Mouse (Mus musculus) spleen, postnatal 4 days (tissue): ENCODE measurements around the gene Des.

Source experiments
- DNase-seq, 2 experiments: peaks; one replicate each; pipeline ENCODE4 v3.0.0; 2022; ENCODE audit warnings: low spot score in 2 of 2

Gene Des

DNA sequence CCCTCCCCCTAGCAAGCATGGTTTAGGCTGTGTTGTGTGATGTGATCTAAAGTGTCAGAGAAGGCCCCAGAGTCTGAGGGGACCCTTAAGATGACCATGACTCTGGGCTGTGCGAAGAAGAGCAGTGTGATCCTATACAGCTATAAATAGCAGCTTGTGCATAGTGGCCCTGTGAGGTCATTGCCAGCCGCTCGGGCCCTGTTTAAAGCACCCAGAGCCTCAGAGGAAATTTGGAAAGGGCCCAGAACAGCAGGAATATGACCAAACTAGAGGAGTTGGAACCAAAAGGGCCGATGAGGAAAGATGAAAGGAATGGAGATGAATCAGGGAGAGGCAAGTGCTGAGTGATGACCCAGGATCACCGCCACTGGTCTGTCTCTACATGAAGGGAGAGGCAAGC is 12.8 kb upstream of the Des start:
- DNase-seq, result no peak

DNA sequence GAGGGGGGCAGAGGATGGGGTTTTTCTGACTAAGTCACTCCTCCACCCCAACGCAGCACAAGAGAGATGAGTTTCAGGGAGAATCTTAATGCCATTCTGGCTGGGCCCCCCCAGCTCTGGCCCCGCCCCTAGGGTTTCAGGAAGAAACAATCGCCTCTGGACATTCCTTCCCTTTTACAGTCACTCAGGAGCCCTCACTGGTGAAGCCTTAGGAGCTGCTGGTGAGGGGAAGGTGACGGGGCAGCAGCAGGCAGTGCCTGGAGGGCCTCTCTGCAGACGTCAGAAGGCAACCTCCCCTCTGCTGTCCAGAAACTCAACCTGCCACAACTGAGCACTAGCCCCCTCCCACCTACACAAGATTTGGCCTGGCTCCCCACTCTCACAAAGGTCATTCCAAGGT is 10.9 kb upstream of the Des start:
- no peak for DNase-seq

DNA sequence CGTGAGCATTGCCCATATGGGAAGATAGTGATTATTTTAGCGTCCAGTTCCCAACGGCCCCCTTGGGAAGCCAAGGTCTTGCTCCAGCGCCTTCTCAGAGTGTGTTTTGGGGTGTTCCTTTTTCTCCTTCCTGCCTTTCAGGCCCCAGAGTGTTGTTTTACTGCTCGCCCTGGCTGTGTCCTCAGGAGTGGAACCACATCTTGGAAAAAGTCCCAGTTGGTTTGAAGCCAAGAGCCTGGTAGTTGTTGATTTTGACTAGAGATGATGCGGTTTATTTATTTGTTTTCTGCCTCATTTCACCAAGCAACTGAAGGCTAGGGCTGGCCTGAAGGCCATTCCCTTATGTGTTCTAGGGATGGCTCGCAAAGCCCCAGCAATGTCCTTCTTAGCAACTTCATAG is 2.9 kb upstream of the Des start:
- no peak for DNase-seq

DNA sequence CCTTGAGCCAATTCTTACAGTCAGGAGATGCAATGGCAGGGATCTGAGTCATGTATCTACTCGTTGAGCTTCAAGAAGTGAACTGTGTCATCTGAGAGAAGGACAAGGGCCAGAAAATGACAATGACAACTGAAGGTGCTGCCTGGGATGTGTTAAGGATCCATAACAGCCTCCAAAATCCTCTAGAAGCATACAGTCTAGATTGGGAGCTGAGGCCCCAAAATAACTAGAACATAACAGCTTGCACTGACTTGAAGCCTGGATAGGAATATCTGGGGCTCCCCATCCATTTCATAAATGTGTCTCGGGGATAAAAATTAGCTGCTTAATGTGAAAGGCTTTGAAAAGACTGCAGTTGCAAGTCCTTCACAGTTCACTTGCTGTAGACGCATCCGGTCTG is 2.1 kb upstream of the Des start:
- no peak for DNase-seq

DNA sequence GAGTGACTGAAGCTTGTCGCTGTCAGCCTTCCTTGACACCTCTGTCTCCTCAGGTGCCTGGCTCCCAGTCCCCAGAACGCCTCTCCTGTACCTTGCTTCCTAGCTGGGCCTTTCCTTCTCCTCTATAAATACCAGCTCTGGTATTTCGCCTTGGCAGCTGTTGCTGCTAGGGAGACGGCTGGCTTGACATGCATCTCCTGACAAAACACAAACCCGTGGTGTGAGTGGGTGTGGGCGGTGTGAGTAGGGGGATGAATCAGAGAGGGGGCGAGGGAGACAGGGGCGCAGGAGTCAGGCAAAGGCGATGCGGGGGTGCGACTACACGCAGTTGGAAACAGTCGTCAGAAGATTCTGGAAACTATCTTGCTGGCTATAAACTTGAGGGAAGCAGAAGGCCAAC is 783 bp upstream of the Des start:
- no peak for DNase-seq

DNA sequence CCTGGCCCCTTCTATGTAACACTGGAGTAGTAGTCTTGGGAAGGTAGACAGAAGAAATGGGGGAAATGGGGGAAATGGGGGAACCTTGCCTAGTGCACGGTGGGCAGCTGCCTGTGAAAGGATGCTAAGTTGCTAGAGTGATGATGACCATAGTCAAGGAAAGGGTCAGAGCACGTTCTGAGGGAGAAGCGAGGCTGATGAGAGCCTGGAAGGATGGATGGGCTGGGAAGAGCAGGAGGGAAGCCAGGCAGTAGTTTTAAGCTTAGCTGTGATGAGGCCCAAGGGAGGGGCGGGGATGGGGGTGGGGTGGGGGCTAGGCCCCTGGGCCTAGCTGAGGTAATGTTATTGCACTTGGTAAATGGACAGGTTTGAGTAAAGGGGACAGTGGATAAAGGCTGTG is 994 bp downstream of the Des start:
- DNase-seq, result no peak

DNA sequence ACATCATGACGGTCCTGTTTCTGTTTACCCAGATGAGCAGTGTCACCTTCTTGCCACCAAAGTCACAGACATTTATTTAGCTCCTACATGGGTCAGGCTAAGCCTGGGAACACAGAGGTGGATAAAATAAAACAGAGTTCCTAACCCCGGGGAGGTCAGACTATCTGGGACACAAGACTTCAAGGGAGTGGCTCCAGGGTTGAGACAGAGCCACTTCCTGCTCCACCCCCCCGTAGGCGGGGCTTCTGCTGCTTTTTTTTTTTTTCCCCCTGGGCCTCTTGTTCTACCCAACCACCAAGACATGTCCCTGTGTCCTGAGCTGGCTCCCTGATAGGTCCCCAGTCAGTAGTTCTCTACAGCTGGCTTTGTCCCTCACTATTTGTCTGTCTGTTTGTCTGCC is 1.6 kb downstream of the Des start:
- DNase-seq, result no peak

DNA sequence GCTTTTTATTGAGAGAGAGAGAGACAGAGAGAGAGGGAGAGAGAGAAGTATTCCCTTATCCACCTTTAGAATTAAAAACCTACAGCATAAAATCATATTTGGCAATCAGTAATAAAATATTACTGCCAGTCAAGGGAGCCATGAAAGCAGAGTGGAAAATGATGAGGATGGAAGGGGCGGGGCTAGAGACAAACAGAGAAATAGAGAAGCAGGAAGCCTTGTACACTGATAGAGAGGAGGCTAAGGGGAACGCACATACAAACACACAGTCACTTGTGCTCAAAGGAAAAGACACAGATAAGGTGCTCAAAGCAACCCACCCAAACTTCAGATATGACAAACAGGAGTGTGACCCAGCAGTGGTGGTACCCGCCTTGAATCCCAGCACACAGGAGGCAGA is 3.7 kb downstream of the Des start:
- DNase-seq, result no peak

DNA sequence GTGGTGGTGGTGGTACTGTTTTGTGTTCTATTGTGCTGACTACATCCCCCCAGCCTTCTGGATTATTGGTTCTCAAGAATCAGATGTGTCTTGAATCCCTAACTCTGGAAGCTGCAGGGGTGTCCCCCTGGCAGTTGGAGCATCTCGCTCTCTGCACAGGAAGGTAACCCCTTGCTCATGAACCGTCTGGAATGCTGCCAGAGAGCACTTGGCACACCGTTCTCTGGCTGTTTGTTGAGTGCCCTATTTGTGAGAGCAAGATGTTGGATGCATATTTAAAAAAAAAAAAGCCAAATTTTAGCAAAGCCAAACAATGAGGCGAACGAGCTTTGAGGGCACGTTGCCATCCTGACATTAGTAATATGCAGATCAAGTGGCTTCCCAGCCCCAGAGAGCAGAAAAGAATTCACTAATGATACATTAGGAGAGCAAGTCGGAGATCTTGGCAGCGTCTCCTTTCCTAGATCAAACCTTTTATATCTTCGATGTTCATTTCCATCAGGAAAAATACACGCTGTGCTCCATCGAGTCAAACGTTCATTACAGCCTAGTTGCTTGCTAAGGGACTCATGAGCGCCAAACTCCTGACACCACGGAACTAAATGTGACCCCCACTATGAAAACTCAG is 5.5 kb downstream of the Des start:
- no peak for DNase-seq

DNA sequence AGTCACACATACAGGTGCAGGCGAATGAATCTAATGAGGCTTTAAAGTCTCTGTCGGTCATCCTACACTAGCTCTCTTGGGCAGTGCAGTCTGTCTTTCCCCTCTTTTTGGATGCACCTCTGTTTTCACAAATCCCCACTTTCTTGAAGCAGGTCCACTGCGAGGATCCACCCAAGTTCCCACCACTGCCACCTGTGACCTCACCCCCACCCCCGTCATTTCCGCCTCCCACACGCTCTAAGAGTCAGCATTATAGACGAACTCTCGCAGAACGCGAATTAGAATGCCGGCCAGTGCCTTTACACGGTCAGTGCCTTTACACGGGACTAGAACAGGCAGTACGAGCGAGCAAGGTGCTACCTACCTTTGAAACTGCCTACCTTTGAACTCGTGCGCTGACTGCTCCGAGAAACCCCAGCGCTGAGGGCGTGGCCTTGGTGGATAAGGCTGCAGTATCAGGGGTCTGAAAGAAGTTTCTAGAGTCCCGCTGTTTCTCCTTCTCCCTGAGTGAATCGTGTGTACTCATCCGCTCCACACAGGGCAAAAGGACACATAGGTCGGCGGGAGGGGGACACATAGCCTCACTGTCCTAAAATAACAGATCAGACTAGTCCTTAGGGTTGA is 9.3 kb downstream of the Des start:
- no peak for DNase-seq

DNA sequence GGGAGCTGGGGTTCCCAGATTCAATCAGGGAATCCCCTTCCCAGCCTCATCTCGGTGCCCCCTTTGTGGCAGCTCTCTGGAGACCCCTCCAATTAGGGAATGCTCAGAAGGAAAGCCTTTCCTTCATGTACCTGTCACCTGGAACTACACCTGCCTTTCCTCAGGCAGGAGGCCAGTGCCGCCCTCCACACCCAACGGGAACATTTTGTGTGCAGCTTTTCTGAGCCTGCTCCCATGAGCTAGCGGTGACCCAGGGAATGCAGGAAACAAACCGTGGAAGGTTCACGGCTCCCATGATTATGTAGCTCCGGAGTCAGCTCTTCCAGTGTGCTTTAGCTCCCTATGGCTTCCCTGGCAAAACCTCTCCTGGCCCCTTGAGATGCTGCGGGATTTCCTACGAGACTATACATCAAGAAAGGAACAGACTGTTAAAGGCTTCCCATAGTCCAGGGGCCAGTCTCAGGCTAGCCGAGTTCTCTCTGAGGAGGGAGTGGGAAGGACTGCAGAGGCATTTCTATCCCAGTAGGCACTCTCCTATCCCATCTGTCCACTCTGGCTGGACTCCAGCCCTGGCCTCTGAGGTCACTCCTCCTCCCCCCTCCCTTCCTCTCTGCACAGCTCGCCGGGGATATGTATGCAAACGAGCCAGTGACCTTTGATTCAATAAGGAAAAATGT is 10.0 kb downstream of the Des start:
- no peak for DNase-seq

DNA sequence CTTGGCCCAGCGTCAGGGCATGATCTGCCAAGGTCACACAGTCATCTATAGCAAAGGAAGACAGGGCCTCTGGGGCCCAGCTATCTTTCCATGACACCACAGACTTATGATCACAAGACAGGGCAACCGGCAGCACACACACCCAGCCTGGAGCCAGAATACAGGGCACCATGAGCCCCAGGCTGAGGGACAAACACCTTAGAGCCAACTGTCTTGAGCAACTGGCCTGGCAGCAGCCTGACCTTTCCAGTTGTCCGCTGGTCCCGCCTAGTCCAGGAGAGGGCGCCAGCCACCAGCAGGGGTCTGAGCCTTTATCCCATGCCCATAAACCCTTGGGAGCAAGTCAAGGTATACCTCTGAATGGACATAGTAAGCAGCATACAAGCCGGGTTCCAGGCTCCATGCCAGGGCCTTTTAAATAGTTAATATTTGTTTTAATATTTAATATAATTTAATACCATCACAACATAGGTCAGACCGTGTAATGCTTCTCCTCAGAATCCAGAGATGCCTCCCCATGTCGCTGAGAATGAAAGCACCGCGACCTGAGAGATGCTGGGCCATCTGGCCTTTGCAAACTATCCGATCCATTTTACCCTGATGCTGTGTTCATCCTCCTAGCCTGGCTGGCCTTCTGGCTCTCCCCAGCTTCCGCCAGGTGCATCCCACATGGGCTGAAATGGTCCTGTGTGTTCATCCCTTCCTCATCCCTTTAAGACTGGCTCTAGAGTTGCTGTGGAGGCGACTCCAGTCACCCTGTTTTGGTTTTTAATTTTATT is 11.4 kb downstream of the Des start:
- no peak for DNase-seq

DNA sequence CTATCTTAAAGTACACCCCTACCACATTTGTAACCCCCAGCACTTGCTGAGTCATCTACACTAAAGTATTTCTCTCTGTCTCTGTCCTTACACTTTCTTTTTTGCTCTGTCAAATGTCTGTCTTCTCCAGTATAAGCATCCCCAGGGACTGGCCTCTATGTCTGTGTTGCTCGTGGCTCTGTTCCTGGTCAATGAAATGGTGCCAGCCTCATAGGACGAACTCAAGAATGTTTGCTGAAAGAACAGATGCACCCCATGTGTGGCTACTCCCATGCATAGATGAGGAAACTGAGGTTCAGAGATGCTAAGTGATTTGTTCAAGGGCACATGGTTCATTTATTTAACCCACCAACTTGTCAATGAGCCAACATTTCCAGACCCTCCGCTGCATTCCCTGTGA is 12.3 kb downstream of the Des start:
- DNase-seq, result no peak

DNA sequence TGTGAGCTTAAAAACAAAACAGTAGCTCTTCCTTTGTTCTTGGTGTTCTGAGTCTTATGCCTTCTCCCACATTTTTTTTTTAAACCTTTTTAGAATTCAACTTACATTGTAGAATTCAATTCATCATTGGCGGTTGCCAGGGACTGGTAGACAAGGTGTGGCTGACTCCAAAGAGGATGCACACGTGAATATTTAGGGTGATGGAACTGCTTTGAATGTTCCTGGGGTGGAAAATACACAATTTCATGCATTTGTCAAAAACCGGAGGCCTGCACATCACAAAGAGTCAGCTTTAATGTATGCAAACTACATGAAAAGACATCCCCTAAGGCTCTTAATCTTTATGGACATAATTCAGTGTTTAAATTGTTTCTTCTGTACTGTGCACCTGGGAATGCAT is 13.1 kb downstream of the Des start:
- DNase-seq, result no peak

DNA sequence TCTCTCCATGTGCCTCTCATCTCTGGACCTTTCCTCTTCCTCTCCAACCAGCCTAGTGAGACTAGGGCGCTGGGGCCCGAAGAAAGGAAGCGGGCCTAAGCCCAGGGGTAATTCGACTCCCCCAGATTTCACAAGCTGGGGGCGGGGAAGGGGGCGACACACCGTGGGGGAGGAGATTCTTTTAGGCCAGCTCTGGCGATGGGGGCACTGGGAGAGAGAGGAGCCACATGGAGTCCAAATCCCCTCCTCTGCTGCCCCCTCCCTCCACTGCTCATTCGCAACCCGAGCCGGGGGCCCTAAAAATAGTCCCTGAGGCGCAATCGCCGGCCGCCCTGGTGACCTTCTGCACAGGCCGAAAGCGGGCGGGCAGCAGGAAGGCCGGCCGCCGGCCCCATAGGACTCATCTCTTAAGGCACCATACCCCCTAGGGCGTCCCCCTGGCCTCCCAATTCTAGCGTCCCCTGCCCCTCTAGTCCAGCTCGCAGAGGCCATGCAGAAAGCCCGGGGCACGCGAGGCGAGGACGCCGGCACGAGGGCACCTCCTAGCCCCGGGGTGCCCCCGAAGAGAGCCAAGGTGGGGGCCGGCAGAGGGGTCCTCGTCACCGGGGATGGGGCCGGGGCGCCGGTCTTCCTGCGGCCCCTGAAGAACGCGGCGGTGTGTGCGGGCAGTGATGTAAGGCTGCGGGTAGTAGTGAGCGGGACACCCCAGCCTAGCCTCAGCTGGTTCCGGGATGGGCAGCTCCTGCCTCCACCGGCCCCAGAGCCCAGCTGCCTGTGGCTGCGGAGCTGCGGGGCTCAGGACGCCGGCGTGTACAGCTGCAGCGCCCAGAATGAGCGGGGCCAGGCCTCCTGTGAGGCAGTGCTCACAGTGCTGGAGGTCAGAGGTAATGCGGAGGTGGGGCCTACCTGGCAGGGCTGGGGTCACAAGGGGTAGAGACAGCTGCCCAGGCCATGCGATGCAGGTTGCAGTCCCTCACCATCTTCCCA is 15.1 kb downstream of the Des start, which contains the start of gene Speg:
Speg (plus strand) TSS at position 348 of the 987 bp plus-strand sequence.
- no peak for DNase-seq

DNA sequence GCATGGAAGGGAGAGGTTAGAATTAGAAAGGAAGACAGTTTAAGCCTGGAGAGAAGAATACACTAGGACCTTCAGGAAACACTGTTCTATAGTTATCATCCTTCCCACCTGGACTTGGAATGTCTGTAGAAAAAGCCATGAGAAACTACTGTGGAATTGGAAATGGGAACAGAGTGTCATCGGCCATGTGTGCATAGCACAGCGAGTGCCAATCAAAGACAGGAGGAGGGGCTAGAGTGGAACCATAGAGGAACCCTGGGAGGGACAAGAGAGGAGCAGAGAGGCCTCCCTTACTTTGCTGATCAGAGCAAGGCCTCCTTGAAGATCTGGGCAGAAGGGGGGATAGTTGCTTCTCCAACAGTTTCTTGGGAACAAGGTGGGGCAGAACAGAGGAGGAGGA is 19.1 kb downstream of the Des start:
- DNase-seq, result no peak

DNA sequence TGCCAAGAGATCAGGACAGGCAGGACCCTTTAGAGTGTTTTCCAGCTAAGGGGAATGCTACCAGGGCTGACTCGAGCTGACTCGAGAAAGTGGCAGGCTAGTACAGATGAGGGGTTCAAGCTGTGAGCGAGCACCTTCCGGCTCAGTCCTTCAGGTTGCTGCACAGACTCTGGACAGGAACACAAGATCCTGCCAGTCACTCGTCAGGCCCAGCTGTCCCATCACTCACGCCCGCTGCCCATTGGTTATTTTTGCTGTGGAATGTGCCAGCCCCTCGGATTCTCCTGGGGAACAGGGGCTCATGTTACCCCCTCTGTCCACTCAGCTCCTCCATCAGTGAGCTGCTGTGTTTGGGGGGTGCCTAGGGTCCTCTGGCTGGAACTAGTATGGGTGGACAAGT is 19.8 kb downstream of the Des start:
- no peak for DNase-seq

DNA sequence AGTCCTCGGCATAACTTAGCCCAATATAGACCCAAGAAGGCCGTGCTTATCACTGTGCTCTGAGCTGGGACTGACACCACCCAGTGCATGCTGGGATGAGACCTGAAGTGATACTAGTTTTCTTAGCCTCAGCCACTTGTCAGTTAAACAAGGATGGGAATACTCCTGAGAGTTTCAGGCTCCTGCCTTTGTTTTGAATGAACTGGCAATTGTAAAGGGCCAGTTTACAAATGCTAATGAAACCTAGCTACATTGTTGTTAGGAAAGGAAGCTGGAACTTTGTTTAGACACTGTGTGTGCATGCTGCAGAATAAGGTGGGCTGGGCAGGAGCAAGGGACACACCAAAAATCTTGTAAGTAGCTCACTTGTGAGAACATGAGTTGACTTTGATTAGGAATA is 20.8 kb downstream of the Des start:
- DNase-seq, result no peak

DNA sequence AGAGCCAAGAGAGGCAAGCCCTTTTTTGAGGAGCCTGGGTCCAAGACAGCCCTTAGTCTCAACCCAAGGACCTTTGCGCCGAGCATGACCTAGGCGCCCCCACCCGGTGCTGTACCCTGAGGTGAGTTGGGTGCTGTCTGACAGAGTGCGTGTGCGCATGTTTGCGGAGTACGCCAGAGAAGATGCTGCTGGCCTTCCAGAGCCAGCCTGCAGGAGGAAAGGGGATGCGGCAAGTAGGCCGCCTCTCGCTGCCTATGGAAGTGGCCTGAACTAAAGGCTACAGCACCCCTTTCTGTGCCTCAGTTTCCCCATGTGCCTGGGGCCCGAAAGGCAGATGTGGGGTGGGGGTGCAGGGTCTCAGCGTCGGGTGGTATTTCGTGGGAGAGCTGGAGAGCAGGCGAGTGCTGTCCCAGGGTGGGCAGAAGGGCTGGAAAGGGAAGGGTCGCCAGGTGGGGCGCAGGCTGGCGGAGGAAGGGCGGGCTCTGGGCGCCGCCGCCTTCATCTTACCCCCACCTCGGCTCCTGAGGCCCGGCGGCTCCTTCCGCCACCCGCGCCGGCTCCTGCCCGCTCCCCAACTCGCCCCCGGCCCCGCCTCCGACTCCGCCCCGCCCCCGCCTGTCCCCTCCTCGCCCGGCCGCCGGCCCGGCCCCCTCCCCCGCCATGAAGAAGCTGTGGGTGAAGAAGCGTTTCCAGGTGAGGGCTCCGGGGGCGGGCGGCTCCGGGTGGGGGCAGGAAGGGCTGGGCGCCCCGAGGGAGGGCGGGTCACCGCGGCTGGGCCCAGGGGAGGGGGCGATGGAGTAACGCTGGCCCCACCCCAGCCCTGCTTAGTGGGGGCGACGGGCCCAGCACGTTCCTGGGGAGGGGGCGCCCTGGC is 21.6 kb downstream of the Des start:
- no peak for DNase-seq

DNA sequence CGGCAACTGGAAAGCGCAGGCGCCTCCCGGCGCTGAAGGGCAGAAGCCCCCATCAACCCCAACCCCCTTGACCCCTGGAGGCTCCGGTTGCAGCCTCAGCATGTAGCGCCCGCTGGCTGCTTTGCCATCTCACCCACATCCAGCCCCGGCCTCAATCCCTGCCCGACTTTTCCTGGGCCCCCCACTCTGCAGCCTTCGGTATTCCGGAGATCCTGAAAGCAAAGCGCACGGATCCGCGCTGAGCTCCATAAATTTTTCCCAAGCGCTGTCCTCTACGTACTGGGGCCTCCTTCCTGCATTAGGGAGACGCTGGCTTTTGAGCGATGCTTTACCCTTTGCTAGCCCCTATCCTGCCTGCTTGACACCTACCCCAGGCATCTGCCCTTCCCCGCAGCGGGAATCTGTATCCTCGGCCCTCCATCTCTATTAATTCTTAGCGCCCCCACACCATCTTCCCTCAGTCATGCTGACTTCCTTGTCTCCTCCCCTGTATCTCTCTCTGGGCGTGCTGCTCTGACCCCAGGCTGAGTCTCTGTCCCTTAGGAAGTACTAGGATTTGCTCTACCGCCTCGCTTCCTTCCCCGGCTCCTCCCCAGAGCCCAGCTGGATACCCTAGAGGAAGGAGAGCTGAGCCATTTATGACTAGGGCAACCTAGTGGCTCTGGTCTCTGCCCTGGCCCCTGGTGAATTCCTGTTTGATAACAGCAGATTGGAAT is 22.4 kb downstream of the Des start:
- no peak for DNase-seq
